Mouse (Mus musculus) embryonic facial prominence, embryonic 15.5 days (tissue): ENCODE data around the gene Atad2b. TPM values are rescaled to one million over a fixed set of nuclear protein-coding genes. Genes with fewer than 3 reads are reported as not detected.

Experiments used
- ATAC-seq: fragments of 200-750 bp; cut with Nextera tagmentation; 2 replicates; pipeline ENCODE4 v1.8.0; 2017; ENCODE audit warnings: low read depth, moderate TSS enrichment; ENCODE audit not compliant: insufficient number of reproducible peaks, low FRiP score, low TSS enrichment
- H3K27ac ChIP-seq: fragments of 300-500 bp; sonication (generic); replicated peaks from 2 replicates; pipeline ENCODE4 v1.5.1; 2015; ENCODE audit warnings: mild to moderate bottlenecking, inconsistent platforms
- H3K27me3 ChIP-seq: fragments of 300-500 bp; sonication (generic); 2 replicates; pipeline ENCODE4 v1.6.1; 2015; ENCODE audit warnings: inconsistent platforms
- H3K36me3 ChIP-seq: fragments of 300-500 bp; sonication (generic); 2 replicates; pipeline ENCODE4 v1.6.1; 2015; ENCODE audit warnings: mild to moderate bottlenecking, inconsistent platforms
- H3K4me1 ChIP-seq: fragments of 300-500 bp; sonication (generic); 2 replicates; pipeline ENCODE4 v1.6.1; 2015; ENCODE audit warnings: inconsistent platforms
- H3K4me2 ChIP-seq: fragments of 300-500 bp; sonication (generic); replicated peaks from 2 replicates; pipeline ENCODE4 v1.6.1; 2015; ENCODE audit warnings: mild to moderate bottlenecking, inconsistent platforms
- H3K4me3 ChIP-seq: fragments of 300-500 bp; sonication (generic); replicated peaks from 2 replicates; pipeline ENCODE4 v1.5.1; 2015; ENCODE audit warnings: mild to moderate bottlenecking, inconsistent platforms
- H3K9ac ChIP-seq: fragments of 300-500 bp; sonication (generic); 2 replicates; pipeline ENCODE4 v1.6.1; 2015; ENCODE audit warnings: inconsistent platforms
- H3K9me3 ChIP-seq: fragments of 300-500 bp; sonication (generic); replicated peaks from 2 replicates; pipeline ENCODE4 v1.6.1; 2016; ENCODE audit warnings: inconsistent platforms
- WGBS: fragments of 180-500 bp; shearing (Covaris S2); methylation state at CpG from one replicate; pipeline ENCODE4 v1.1.7; 2015; 5-methylcytosine and 5-hydroxymethylcytosine counted together
- polyA plus RNA-seq: library from polyadenylated mRNA; unstranded; fragments of >200 nt; fragmentation: Nextera tagmentation; extraction: Ambion mirVana; gene quantifications from 2 replicates; pipeline ENCODE4 v1.2.1, GENCODE M21; 2015

Gene Atad2b
- polyA plus RNA-seq, 1 experiment from 2014 or later: 10.5 TPM

DNA sequence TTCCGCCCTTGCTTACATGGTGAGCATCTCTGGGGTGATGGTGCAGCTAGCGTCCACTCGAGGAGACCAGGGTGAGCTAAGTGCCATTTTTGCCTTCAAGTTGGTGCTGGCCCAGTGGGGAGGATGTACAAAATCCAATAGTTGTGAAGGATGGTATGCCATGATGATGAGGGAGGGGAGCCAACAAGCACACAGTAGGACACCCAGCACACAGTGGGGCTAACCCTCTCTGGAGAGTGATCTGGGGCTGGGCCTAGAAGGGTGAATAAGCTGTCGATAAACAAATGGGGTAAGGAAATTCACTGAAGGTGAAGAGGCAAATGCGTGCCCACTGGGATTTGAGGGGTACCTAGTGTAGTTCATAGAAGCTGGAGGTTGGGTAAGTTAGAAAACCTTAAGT is 167.6 kb downstream of the Atad2b start:
- no peak for ATAC-seq
- Histone ChIP-seq H3K4me2 (no peak overlapping the region), H3K27me3 (no peaks in the 10 kb centered on the region), H3K36me3 (peaks cover 16% of the 10 kb centered on the region), H3K27ac (no peak overlapping the region), H3K9ac (no peak overlapping the region), H3K4me3 (no peak overlapping the region), H3K4me1 (peaks cover 15% of the 10 kb centered on the region), H3K9me3 (no peaks in the 10 kb centered on the region)
- 98% methylated on average over 5 of the region's 5 CpGs for WGBS

DNA sequence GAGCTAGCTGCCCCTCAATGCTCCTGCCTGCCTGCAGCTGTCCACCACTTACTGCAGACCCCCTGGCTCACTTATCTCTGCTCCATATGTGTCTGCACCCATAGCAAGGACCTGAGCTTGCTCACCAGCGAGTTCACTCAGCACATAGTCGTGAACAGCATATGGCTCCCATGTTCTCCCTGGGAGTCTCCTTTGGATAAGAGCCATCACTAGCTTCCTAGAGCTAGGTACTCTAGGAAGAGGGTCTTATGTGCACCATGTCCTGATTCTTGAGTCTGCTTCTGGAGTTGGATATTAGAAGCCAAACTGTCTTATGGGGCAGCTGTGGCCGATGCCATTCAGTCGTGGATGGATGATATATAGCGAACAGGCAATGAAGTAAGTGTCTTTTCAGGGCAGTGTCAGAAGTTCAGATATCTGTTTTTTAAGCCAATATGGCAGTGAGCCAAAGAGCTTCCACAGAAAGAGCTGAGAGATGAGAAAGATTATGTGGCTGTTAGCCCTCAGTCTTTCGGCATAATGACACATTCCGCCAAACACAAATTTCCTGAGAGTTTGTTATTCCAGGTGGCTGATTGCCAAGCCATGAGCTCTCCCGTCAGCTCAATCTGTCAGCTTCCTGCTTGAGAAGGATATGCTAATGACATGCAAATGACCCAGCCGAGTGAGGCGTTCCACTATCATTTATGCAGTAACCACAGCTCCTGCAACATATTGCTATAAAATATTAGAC is 170.8 kb downstream of the Atad2b start:
- Histone ChIP-seq H3K36me3 (peaks cover 14% of the 10 kb centered on the region), H3K9me3 (no peaks in the 10 kb centered on the region), H3K4me2 (no peak overlapping the region), H3K4me1 (peaks cover 15% of the 10 kb centered on the region), H3K27me3 (no peaks in the 10 kb centered on the region), H3K9ac (no peak overlapping the region), H3K27ac (no peak overlapping the region), H3K4me3 (no peak overlapping the region)
- ATAC-seq: no peak
- 30% methylated on average over 10 of the region's 10 CpGs for WGBS

DNA sequence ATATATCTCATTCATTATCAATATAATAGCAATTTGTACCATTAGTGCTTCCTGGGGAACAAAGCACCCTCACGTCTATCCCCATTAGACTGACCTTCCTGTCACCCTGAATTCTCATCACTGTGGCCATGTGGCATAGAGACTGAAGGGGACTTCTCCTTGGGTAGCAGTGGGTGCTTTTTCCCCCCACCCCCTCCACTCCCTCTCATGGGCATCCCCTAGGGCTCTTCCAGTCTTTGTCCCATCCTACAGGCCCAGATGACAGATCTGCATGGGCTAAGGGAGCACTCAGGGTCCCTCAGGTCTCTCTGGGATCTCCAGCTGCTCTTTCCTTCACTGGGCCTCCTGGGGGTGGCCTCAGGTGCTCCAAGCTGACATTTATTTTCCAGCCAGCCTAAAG is 171.5 kb downstream of the Atad2b start:
- no peak overlapping the region for H3K9ac ChIP-seq
- no peak overlapping the region for H3K27ac ChIP-seq
- peaks cover 15% of the 10 kb centered on the region for H3K4me1 ChIP-seq
- no peaks in the 10 kb centered on the region for H3K9me3 ChIP-seq
- H3K36me3 ChIP-seq: peaks cover 7% of the 10 kb centered on the region
- H3K4me3 ChIP-seq: no peak overlapping the region
- WGBS: 35% methylated on average over 1 of the region's 1 CpGs
- no peak overlapping the region for H3K4me2 ChIP-seq
- no peaks in the 10 kb centered on the region for H3K27me3 ChIP-seq
- ATAC-seq: no peak; the same call in 1 of the 2 replicates

Other genes starting within 250 kb of the Atad2b start
- gene Fam228a, start 178.9 kb upstream of the Atad2b start, polyA plus RNA-seq: 0.33 and 0.85 TPM in 2 replicates
- gene Pfn4, start 148.3 kb upstream of the Atad2b start, polyA plus RNA-seq: 3.3 and 5.1 TPM in 2 replicates
- gene Fam228b, start 148.1 kb upstream of the Atad2b start, polyA plus RNA-seq: 4.2 and 4.9 TPM in 2 replicates
- gene Sf3b6, start 99.8 kb upstream of the Atad2b start, polyA plus RNA-seq: 194 and 197 TPM in 2 replicates
- gene Fkbp1b, start 75.8 kb upstream of the Atad2b start, polyA plus RNA-seq: 11.3 and 12.7 TPM in 2 replicates
- gene Wdcp, start 74.0 kb upstream of the Atad2b start, polyA plus RNA-seq: 15.7 and 18.2 TPM in 2 replicates
- 0.88 TPM in 2 replicates for gene Mfsd2b, start 43.0 kb upstream of the Atad2b start, polyA plus RNA-seq
- gene Ubxn2a, start 9.6 kb upstream of the Atad2b start, polyA plus RNA-seq: 24.7 and 28.0 TPM in 2 replicates